Mouse (Mus musculus) liver, embryonic 14.5 days (tissue): Measurements from ENCODE around the gene Tbc1d22a.

Source experiments
- CTCF ChIP-seq: IDR thresholded peaks from 2 replicates; pipeline ENCODE4 v1.5.1; 2016; ENCODE audit warnings: antibody characterized with exemption, low read depth, control low read depth
- EP300 ChIP-seq: IDR thresholded peaks from 2 replicates; pipeline ENCODE4 v1.6.1; 2016; ENCODE audit warnings: antibody characterized with exemption, low read depth

- TF ChIP-seq EP300, result no peak
- TF ChIP-seq CTCF, result no peak
Measured at GRCm38 (mm10) chr15:86329911-86330310, 115.7 kb downstream of the Tbc1d22a start.
